Mouse (Mus musculus): ENCODE results near the gene Ankrd13a. TPM values are rescaled to one million over a fixed set of nuclear protein-coding genes. Genes with fewer than 3 reads are reported as not detected.

Ankrd13a gene
- polyA plus RNA-seq, 1 experiment from 2014 or later, result 37.6 TPM

GRCm38 (mm10) chr5:114753384-114753783, 21.1 kb upstream of the Ankrd13a start:
- Histone ChIP-seq H3K4me3 (ENCODE audit: low read depth, low read length) (no peak overlapping the region), H3K4me1 (ENCODE audit: control insufficient read depth, insufficient read depth, low read length) (no peaks in the 10 kb centered on the region), H3K9ac (ENCODE audit: low read depth, low read length) (no peak overlapping the region), H3K9me3 (replicated peaks; ENCODE audit: control insufficient read depth, low read length) (no peaks in the 10 kb centered on the region), H3K27ac (ENCODE audit: low read depth, low read length) (no peak overlapping the region), H3K4me2 (no peak overlapping the region), H3K36me3 (ENCODE audit: control insufficient read depth, insufficient read depth, low read length) (peaks cover 22% of the 10 kb centered on the region), H3K27me3 (ENCODE audit: control insufficient read depth, insufficient read depth, low read length) (no peaks in the 10 kb centered on the region)
- 91% methylated on average over 12 of the region's 12 CpGs for WGBS (ENCODE audit: insufficient replicate concordance)
- no peak for ATAC-seq (replicated peaks; ENCODE audit: insufficient number of reproducible peaks, low FRiP score, low TSS enrichment)

GRCm38 (mm10) chr5:114759536-114760090, 14.9 kb upstream of the Ankrd13a start:
- no peak overlapping the region for H3K4me2 ChIP-seq
- H3K9me3 ChIP-seq (replicated peaks; ENCODE audit: control insufficient read depth, low read length), result no peaks in the 10 kb centered on the region
- H3K27me3 ChIP-seq (ENCODE audit: control insufficient read depth, insufficient read depth, low read length), result no peaks in the 10 kb centered on the region
- peaks cover 13% of the 10 kb centered on the region for H3K36me3 ChIP-seq (ENCODE audit: control insufficient read depth, insufficient read depth, low read length)
- H3K27ac ChIP-seq (ENCODE audit: low read depth, low read length), result no peak overlapping the region
- H3K4me1 ChIP-seq (ENCODE audit: control insufficient read depth, insufficient read depth, low read length), result no peaks in the 10 kb centered on the region
- WGBS (ENCODE audit: insufficient replicate concordance), result 86% methylated on average over 5 of the region's 5 CpGs
- no peak for ATAC-seq (replicated peaks; ENCODE audit: insufficient number of reproducible peaks, low FRiP score, low TSS enrichment)
- H3K4me3 ChIP-seq (ENCODE audit: low read depth, low read length), result no peak overlapping the region
- H3K9ac ChIP-seq (ENCODE audit: low read depth, low read length), result no peak overlapping the region

DNA sequence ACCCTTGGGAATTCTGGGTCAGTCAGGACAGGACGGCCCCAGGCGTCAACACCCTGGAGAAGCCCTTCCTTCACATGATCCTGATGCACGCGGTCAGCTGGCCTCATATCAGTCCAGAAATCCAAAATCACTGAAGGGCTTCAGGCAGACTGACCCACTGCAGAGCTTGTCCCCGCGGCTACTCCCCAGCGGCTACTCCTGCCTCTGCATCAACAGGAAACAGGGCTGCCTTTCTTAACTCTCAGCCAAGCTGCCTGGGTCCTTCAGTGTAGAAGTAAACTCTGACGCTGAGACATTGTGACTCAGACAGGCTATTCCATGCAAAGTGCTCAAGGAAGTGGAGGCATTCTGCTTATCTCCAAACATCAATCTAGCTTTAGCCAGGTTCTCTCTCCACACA, 12.5 kb upstream of the Ankrd13a start:
- Histone ChIP-seq H3K4me2 (no peak overlapping the region), H3K4me1 (ENCODE audit: control insufficient read depth, insufficient read depth, low read length) (no peaks in the 10 kb centered on the region), H3K27me3 (ENCODE audit: control insufficient read depth, insufficient read depth, low read length) (no peaks in the 10 kb centered on the region), H3K36me3 (ENCODE audit: control insufficient read depth, insufficient read depth, low read length) (peaks cover 10% of the 10 kb centered on the region; the same call in 1 of the 2 replicates), H3K4me3 (ENCODE audit: low read depth, low read length) (no peak overlapping the region), H3K27ac (ENCODE audit: low read depth, low read length) (no peak overlapping the region), H3K9me3 (replicated peaks; ENCODE audit: control insufficient read depth, low read length) (no peaks in the 10 kb centered on the region), H3K9ac (ENCODE audit: low read depth, low read length) (no peak overlapping the region)
- no peak for ATAC-seq (replicated peaks; ENCODE audit: insufficient number of reproducible peaks, low FRiP score, low TSS enrichment)
- WGBS (ENCODE audit: insufficient replicate concordance), result 39% methylated on average over 8 of the region's 8 CpGs

- no peak for ATAC-seq (replicated peaks; ENCODE audit: insufficient number of reproducible peaks, low FRiP score, low TSS enrichment)
Measured at GRCm38 (mm10) chr5:114764812-114765735, 9.4 kb upstream of the Ankrd13a start.

GRCm38 (mm10) chr5:114766686-114767085, 7.8 kb upstream of the Ankrd13a start:
- Histone ChIP-seq H3K9me3 (replicated peaks; ENCODE audit: control insufficient read depth, low read length) (no peaks in the 10 kb centered on the region), H3K4me2 (no peak overlapping the region), H3K4me1 (ENCODE audit: control insufficient read depth, insufficient read depth, low read length) (peaks cover under 1% of the 10 kb centered on the region; the same call in 1 of the 2 replicates), H3K9ac (ENCODE audit: low read depth, low read length) (no peak overlapping the region), H3K4me3 (ENCODE audit: low read depth, low read length) (no peak overlapping the region), H3K36me3 (ENCODE audit: control insufficient read depth, insufficient read depth, low read length) (peaks cover 7% of the 10 kb centered on the region; the same call in 1 of the 2 replicates), H3K27ac (ENCODE audit: low read depth, low read length) (no peak overlapping the region), H3K27me3 (ENCODE audit: control insufficient read depth, insufficient read depth, low read length) (no peaks in the 10 kb centered on the region)
- 77% methylated on average over 8 of the region's 8 CpGs for WGBS (ENCODE audit: insufficient replicate concordance)
- no peak for ATAC-seq (replicated peaks; ENCODE audit: insufficient number of reproducible peaks, low FRiP score, low TSS enrichment)

More at GRCm38 (mm10) chr5:114764812-114765735, 9.4 kb upstream of the Ankrd13a start:
- Histone ChIP-seq H3K9me3 (replicated peaks; ENCODE audit: control insufficient read depth, low read length) (no peaks in the 10 kb centered on the region), H3K9ac (ENCODE audit: low read depth, low read length) (no peak overlapping the region), H3K4me1 (ENCODE audit: control insufficient read depth, insufficient read depth, low read length) (no peaks in the 10 kb centered on the region), H3K4me2 (no peak overlapping the region), H3K27me3 (ENCODE audit: control insufficient read depth, insufficient read depth, low read length) (no peaks in the 10 kb centered on the region), H3K4me3 (ENCODE audit: low read depth, low read length) (no peak overlapping the region), H3K27ac (ENCODE audit: low read depth, low read length) (no peak overlapping the region), H3K36me3 (ENCODE audit: control insufficient read depth, insufficient read depth, low read length) (peaks cover 10% of the 10 kb centered on the region; the same call in 1 of the 2 replicates)
- WGBS (ENCODE audit: insufficient replicate concordance), result 88% methylated on average over 18 of the region's 18 CpGs

GRCm38 (mm10) chr5:114767185-114767584, 7.3 kb upstream of the Ankrd13a start:
- no peak overlapping the region for H3K27ac ChIP-seq (ENCODE audit: low read depth, low read length)
- H3K4me2 ChIP-seq, result no peak overlapping the region
- ATAC-seq (replicated peaks; ENCODE audit: insufficient number of reproducible peaks, low FRiP score, low TSS enrichment), result no peak
- H3K4me1 ChIP-seq (ENCODE audit: control insufficient read depth, insufficient read depth, low read length), result peaks cover 5% of the 10 kb centered on the region
- H3K4me3 ChIP-seq (ENCODE audit: low read depth, low read length), result no peak overlapping the region
- no peak overlapping the region for H3K9ac ChIP-seq (ENCODE audit: low read depth, low read length)
- no peaks in the 10 kb centered on the region for H3K9me3 ChIP-seq (replicated peaks; ENCODE audit: control insufficient read depth, low read length)
- no peaks in the 10 kb centered on the region for H3K27me3 ChIP-seq (ENCODE audit: control insufficient read depth, insufficient read depth, low read length)
- peaks cover 7% of the 10 kb centered on the region; the same call in 1 of the 2 replicates for H3K36me3 ChIP-seq (ENCODE audit: control insufficient read depth, insufficient read depth, low read length)
- WGBS (ENCODE audit: insufficient replicate concordance), result 84% methylated on average over 7 of the region's 7 CpGs

GRCm38 (mm10) chr5:114769786-114770185, 4.7 kb upstream of the Ankrd13a start:
- Histone ChIP-seq H3K36me3 (ENCODE audit: control insufficient read depth, insufficient read depth, low read length) (peaks cover 5% of the 10 kb centered on the region; the same call in 1 of the 2 replicates), H3K4me2 (no peak overlapping the region), H3K9ac (ENCODE audit: low read depth, low read length) (no peak overlapping the region), H3K27me3 (ENCODE audit: control insufficient read depth, insufficient read depth, low read length) (no peaks in the 10 kb centered on the region), H3K27ac (ENCODE audit: low read depth, low read length) (no peak overlapping the region), H3K4me3 (ENCODE audit: low read depth, low read length) (no peak overlapping the region), H3K4me1 (ENCODE audit: control insufficient read depth, insufficient read depth, low read length) (peaks cover 8% of the 10 kb centered on the region), H3K9me3 (replicated peaks; ENCODE audit: control insufficient read depth, low read length) (no peaks in the 10 kb centered on the region)
- WGBS (ENCODE audit: insufficient replicate concordance), result 94% methylated on average over 8 of the region's 8 CpGs
- ATAC-seq (replicated peaks; ENCODE audit: insufficient number of reproducible peaks, low FRiP score, low TSS enrichment), result no peak

DNA sequence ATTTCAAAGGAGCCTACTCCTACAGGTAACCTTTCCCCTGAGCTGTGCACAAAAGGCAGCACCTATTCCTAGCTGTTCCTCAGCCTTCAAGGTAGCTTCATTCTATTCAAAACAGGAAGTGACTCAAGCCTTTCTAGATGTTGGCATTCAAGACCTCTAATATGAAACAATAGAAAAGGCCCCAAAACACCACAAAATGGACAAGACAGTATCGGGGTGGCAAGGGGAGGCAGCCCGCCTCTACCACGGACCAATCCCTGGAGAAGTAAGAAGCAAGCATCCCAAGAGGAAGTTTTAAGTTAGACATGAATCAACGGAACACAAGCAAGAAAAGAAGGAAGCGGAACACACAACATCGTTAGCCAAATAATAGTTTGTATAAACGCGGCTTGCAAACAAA, 2.7 kb upstream of the Ankrd13a start:
- Histone ChIP-seq H3K27me3 (ENCODE audit: control insufficient read depth, insufficient read depth, low read length) (no peaks in the 10 kb centered on the region), H3K27ac (ENCODE audit: low read depth, low read length) (no peak overlapping the region), H3K4me3 (ENCODE audit: low read depth, low read length) (peak overlapping the region; percentile 100; the same call in 1 of the 2 replicates), H3K9me3 (replicated peaks; ENCODE audit: control insufficient read depth, low read length) (no peaks in the 10 kb centered on the region), H3K36me3 (ENCODE audit: control insufficient read depth, insufficient read depth, low read length) (no peaks in the 10 kb centered on the region), H3K4me2 (peak overlapping the region; percentile 94), H3K9ac (ENCODE audit: low read depth, low read length) (no peak overlapping the region), H3K4me1 (ENCODE audit: control insufficient read depth, insufficient read depth, low read length) (peaks cover 18% of the 10 kb centered on the region)
- WGBS (ENCODE audit: insufficient replicate concordance), result 74% methylated on average over 8 of the region's 8 CpGs
- no peak for ATAC-seq (replicated peaks; ENCODE audit: insufficient number of reproducible peaks, low FRiP score, low TSS enrichment)

All from heart, embryonic 11.5 days (tissue).